Mouse (Mus musculus): ENCODE measurements around the gene Gltp. TPM values are rescaled to one million over a fixed set of nuclear protein-coding genes. Genes with fewer than 3 reads are reported as not detected.

Gltp gene
- polyA plus RNA-seq, 1 experiment from 2014 or later = 39.1 TPM

DNA sequence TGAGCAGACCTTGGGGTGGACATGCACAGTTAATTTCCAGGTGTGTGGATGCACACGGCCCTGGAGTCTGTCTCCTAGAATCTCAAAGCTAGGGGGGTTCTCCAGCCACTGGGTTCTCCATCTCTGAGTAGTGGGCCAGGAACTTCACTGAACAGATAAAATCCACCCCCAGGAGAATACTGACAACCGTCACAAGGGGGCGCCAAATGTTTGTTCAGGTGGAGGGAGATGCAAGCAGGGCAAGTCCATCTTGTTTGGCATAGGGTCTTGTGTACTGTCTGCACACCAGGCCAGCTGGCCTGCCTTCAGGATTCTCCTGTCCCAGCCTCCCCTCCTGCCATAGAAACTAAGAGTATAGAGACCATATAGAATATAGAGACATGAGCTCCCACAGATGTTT is 65.2 kb downstream of the Gltp start:
- peaks cover 5% of the 10 kb centered on the region for H3K27me3 ChIP-seq (ENCODE audit: control insufficient read depth, insufficient read depth, low read length)
- H3K27ac ChIP-seq (replicated peaks in 1 of 2; ENCODE audit: control insufficient read depth in 1 of 2, insufficient read depth in 1 of 2, low read depth in 2 of 2, low read length in 2 of 2) = no peak overlapping the region
- no peaks in the 10 kb centered on the region for H3K36me3 ChIP-seq (ENCODE audit: control insufficient read depth, insufficient read depth, low read length)
- H3K9ac ChIP-seq (ENCODE audit: low read length) = no peak overlapping the region
- no peaks in the 10 kb centered on the region for H3K4me1 ChIP-seq (ENCODE audit: control insufficient read depth in 2 of 2, insufficient read depth in 2 of 2, low read length in 2 of 2)
- no peak overlapping the region for H3K4me2 ChIP-seq (ENCODE audit: low read length)
- no peaks in the 10 kb centered on the region for H3K9me3 ChIP-seq (ENCODE audit: control insufficient read depth, low read length)
- ATAC-seq (ENCODE audit: insufficient number of reproducible peaks, insufficient read depth, low FRiP score, low read depth) = no peak
- H3K4me3 ChIP-seq (ENCODE audit: control insufficient read depth in 1 of 2, insufficient read depth in 1 of 2, low read depth in 1 of 2, low read length in 2 of 2) = no peak overlapping the region
- WGBS = 12% methylated on average over 3 of the region's 3 CpGs

GRCm38 (mm10) chr5:114620305-114620704 is 70.5 kb downstream of the Gltp start:
- Histone ChIP-seq H3K9ac (ENCODE audit: low read length) (no peak overlapping the region), H3K27ac (replicated peaks in 1 of 2; ENCODE audit: control insufficient read depth in 1 of 2, insufficient read depth in 1 of 2, low read depth in 2 of 2, low read length in 2 of 2) (no peak overlapping the region), H3K4me2 (ENCODE audit: low read length) (no peak overlapping the region), H3K27me3 (ENCODE audit: control insufficient read depth, insufficient read depth, low read length) (no peaks in the 10 kb centered on the region; the same call in none of the 2 replicates), H3K4me3 (ENCODE audit: control insufficient read depth in 1 of 2, insufficient read depth in 1 of 2, low read depth in 1 of 2, low read length in 2 of 2) (no peak overlapping the region), H3K36me3 (ENCODE audit: control insufficient read depth, insufficient read depth, low read length) (no peaks in the 10 kb centered on the region), H3K4me1 (ENCODE audit: control insufficient read depth in 2 of 2, insufficient read depth in 2 of 2, low read length in 2 of 2) (no peaks in the 10 kb centered on the region), H3K9me3 (ENCODE audit: control insufficient read depth, low read length) (no peaks in the 10 kb centered on the region)
- WGBS = 46% methylated on average over 6 of the region's 6 CpGs
- ATAC-seq (ENCODE audit: insufficient number of reproducible peaks, insufficient read depth, low FRiP score, low read depth) = no peak

Small RNA genes within 50 kb of the gene (microRNA-seq; reads per million reads assigned to microRNA genes)
- gene Mir7028 = not detected

Other genes starting within 250 kb of the Gltp start
- 22.1 and 22.7 TPM in 2 replicates for gene Mmab, start 246.9 kb downstream of the Gltp start, polyA plus RNA-seq (2014; fragmentation: Nextera tagmentation; extraction: Ambion mirVana)
- 15.3 and 18.6 TPM in 2 replicates for gene Mvk, start 246.7 kb downstream of the Gltp start, polyA plus RNA-seq (2014; fragmentation: Nextera tagmentation; extraction: Ambion mirVana)
- gene Fam222a, start 123.0 kb downstream of the Gltp start, polyA plus RNA-seq (2014; fragmentation: Nextera tagmentation; extraction: Ambion mirVana) = 0.65 and 0.96 TPM in 2 replicates
- gene Trpv4, start 32.6 kb downstream of the Gltp start, polyA plus RNA-seq (2014; fragmentation: Nextera tagmentation; extraction: Ambion mirVana) = 0.78 and 0.84 TPM in 2 replicates
- 6.8 and 8.0 TPM in 2 replicates for gene Tchp, start 16.8 kb upstream of the Gltp start, polyA plus RNA-seq (2014; fragmentation: Nextera tagmentation; extraction: Ambion mirVana)
- gene Ankrd13a, start 83.7 kb upstream of the Gltp start, polyA plus RNA-seq (2014; fragmentation: Nextera tagmentation; extraction: Ambion mirVana) = 41.2 and 42.3 TPM in 2 replicates
- gene Git2, start 84.5 kb upstream of the Gltp start, polyA plus RNA-seq (2014; fragmentation: Nextera tagmentation; extraction: Ambion mirVana) = 32.6 TPM in 2 replicates
- gene 1500011B03Rik, start 132.5 kb upstream of the Gltp start, polyA plus RNA-seq (2014; fragmentation: Nextera tagmentation; extraction: Ambion mirVana) = 52.5 and 58.7 TPM in 2 replicates
- not detected in 2 replicates for gene 4930519G04Rik, start 162.7 kb upstream of the Gltp start, polyA plus RNA-seq (2014; fragmentation: Nextera tagmentation; extraction: Ambion mirVana)
- not detected in 2 replicates for gene Gm9936, start 167.7 kb upstream of the Gltp start, polyA plus RNA-seq (2014; fragmentation: Nextera tagmentation; extraction: Ambion mirVana)
- 5.3 and 6.5 TPM in 2 replicates for gene Oasl2, start 206.0 kb upstream of the Gltp start, polyA plus RNA-seq (2014; fragmentation: Nextera tagmentation; extraction: Ambion mirVana)
- 0.45 and 0.70 TPM in 2 replicates for gene Oasl1, start 232.3 kb upstream of the Gltp start, polyA plus RNA-seq (2014; fragmentation: Nextera tagmentation; extraction: Ambion mirVana)

All from heart, embryonic 14.5 days (tissue).